Mouse (Mus musculus) hindbrain, embryonic 13.5 days (tissue): Measurements from ENCODE around the gene Fbxl15. TPM values are rescaled to one million over a fixed set of nuclear protein-coding genes. Genes with fewer than 3 reads are reported as not detected.

ENCODE experiments used
- ATAC-seq: fragments of 200-750 bp; cut with Nextera tagmentation; 2 replicates; pipeline ENCODE4 v1.8.0; 2017; ENCODE audit warnings: moderate TSS enrichment; ENCODE audit not compliant: low FRiP score
- H3K27ac ChIP-seq: fragments of 300-500 bp; sonication (generic); 2 replicates; pipeline ENCODE4 v1.5.1; 2015; ENCODE audit warnings: inconsistent platforms, mild to moderate bottlenecking, moderate library complexity
- H3K27me3 ChIP-seq: fragments of 300-500 bp; sonication (generic); 2 replicates; pipeline ENCODE4 v1.6.1; 2015; ENCODE audit warnings: mild to moderate bottlenecking, inconsistent platforms
- H3K36me3 ChIP-seq: fragments of 300-500 bp; sonication (generic); 2 replicates; pipeline ENCODE4 v1.6.1; 2015; ENCODE audit warnings: mild to moderate bottlenecking, inconsistent platforms
- H3K4me1 ChIP-seq: fragments of 300-500 bp; sonication (generic); replicated peaks from 2 replicates; pipeline ENCODE4 v1.6.1; 2015; ENCODE audit warnings: inconsistent platforms
- H3K4me2 ChIP-seq: fragments of 300-500 bp; sonication (generic); 2 replicates; pipeline ENCODE4 v1.6.1; 2015; ENCODE audit warnings: inconsistent platforms, mild to moderate bottlenecking, moderate library complexity
- H3K4me3 ChIP-seq: fragments of 300-500 bp; sonication (generic); 2 replicates; pipeline ENCODE4 v1.5.1; 2015; ENCODE audit warnings: mild to moderate bottlenecking, inconsistent platforms
- H3K9ac ChIP-seq: fragments of 300-500 bp; sonication (generic); 2 replicates; pipeline ENCODE4 v1.6.1; 2015; ENCODE audit warnings: mild to moderate bottlenecking, inconsistent platforms
- H3K9me3 ChIP-seq: fragments of 300-500 bp; sonication (generic); 2 replicates; pipeline ENCODE4 v1.6.1; 2016; ENCODE audit warnings: inconsistent platforms
- WGBS: fragments of 180-500 bp; shearing (Covaris S2); methylation state at CpG from one replicate; pipeline ENCODE4 v1.1.7; 2015; 5-methylcytosine and 5-hydroxymethylcytosine counted together
- microRNA counts: library from miRNA; unstranded; fragments of <30 nt; microRNA quantifications from one replicate; lab custom pipeline; 2016
- microRNA-seq: library from miRNA; unstranded; fragments of <30 nt; microRNA quantifications from one replicate; pipeline ENCODE4, GENCODE M21; 2016
- polyA plus RNA-seq: library from polyadenylated mRNA; unstranded; fragments of >200 nt; fragmentation: Nextera tagmentation; extraction: Ambion mirVana; gene quantifications from 2 replicates; pipeline ENCODE4 v1.2.1, GENCODE M21; 2015

The Fbxl15 gene
- polyA plus RNA-seq, 1 experiment from 2014 or later = 39.8 TPM

- Histone ChIP-seq H3K4me2 (no peak overlapping the region), H3K4me3 (no peak overlapping the region), H3K4me1 (peaks cover 10% of the 10 kb centered on the region), H3K9me3 (no peaks in the 10 kb centered on the region), H3K36me3 (no peaks in the 10 kb centered on the region), H3K9ac (no peak overlapping the region), H3K27me3 (peaks cover 21% of the 10 kb centered on the region), H3K27ac (no peak overlapping the region)
- WGBS = 84% methylated on average over 8 of the region's 8 CpGs
- ATAC-seq = no peak
Observed at GRCm38 (mm10) chr19:46362104-46362503, 34.1 kb downstream of the Fbxl15 start.

GRCm38 (mm10) chr19:46363294-46364009 is 35.5 kb downstream of the Fbxl15 start:
- WGBS = 86% methylated on average over 11 of the region's 11 CpGs
- no peaks in the 10 kb centered on the region for H3K36me3 ChIP-seq

GRCm38 (mm10) chr19:46367798-46368590 is 40.0 kb downstream of the Fbxl15 start:
- H3K27ac ChIP-seq = no peak overlapping the region
- no peaks in the 10 kb centered on the region for H3K27me3 ChIP-seq
- no peak overlapping the region for H3K4me3 ChIP-seq
- no peak for ATAC-seq
- H3K9ac ChIP-seq = no peak overlapping the region; the same call in 1 of the 2 replicates
- H3K4me2 ChIP-seq = no peak overlapping the region
- 0 out of 2 replicates have a peak, but pooled peaks cover 3% of the 10 kb centered on the region for H3K36me3 ChIP-seq
- WGBS = 87% methylated on average over 23 of the region's 23 CpGs
- no peaks in the 10 kb centered on the region for H3K4me1 ChIP-seq
- no peaks in the 10 kb centered on the region for H3K9me3 ChIP-seq

More at GRCm38 (mm10) chr19:46363294-46364009, 35.5 kb downstream of the Fbxl15 start:
- ATAC-seq = no peak
- H3K9me3 ChIP-seq = no peaks in the 10 kb centered on the region
- H3K9ac ChIP-seq = no peak overlapping the region
- H3K27me3 ChIP-seq = peaks cover 7% of the 10 kb centered on the region
- no peak overlapping the region for H3K4me2 ChIP-seq
- no peak overlapping the region for H3K4me3 ChIP-seq
- no peak overlapping the region for H3K27ac ChIP-seq
- no peaks in the 10 kb centered on the region for H3K4me1 ChIP-seq

- Histone ChIP-seq H3K4me1 (no peaks in the 10 kb centered on the region), H3K27ac (no peak overlapping the region), H3K9me3 (no peaks in the 10 kb centered on the region), H3K36me3 (0 out of 2 replicates have a peak, but pooled peaks cover 4% of the 10 kb centered on the region), H3K4me2 (no peak overlapping the region), H3K9ac (no peak overlapping the region), H3K27me3 (no peaks in the 10 kb centered on the region), H3K4me3 (no peak overlapping the region)
- ATAC-seq = no peak
- WGBS = 35% methylated on average over 4 of the region's 4 CpGs
Observed at GRCm38 (mm10) chr19:46369204-46369603, 41.2 kb downstream of the Fbxl15 start.

GRCm38 (mm10) chr19:46374477-46375088 is 46.6 kb downstream of the Fbxl15 start:
- ATAC-seq = peak; percentile 29; the same call in 1 of the 2 replicates
- WGBS = 48% methylated on average over 21 of the region's 21 CpGs
- H3K27ac ChIP-seq = peak overlapping the region; percentile 48; the same call in 1 of the 2 replicates

GRCm38 (mm10) chr19:46375489-46375888 is 47.5 kb downstream of the Fbxl15 start:
- Histone ChIP-seq H3K9me3 (no peaks in the 10 kb centered on the region), H3K4me3 (no peak overlapping the region), H3K4me2 (no peak overlapping the region), H3K27me3 (no peaks in the 10 kb centered on the region), H3K4me1 (peaks cover 3% of the 10 kb centered on the region; the same call in 1 of the 2 replicates), H3K36me3 (peaks cover 50% of the 10 kb centered on the region), H3K27ac (no peak overlapping the region), H3K9ac (0 out of 2 replicates have a peak overlapping the region, but pooled peaks have one; percentile 35)
- WGBS = 59% methylated on average over 5 of the region's 5 CpGs
- no peak for ATAC-seq

More at GRCm38 (mm10) chr19:46374477-46375088, 46.6 kb downstream of the Fbxl15 start:
- Histone ChIP-seq H3K9me3 (no peaks in the 10 kb centered on the region), H3K36me3 (peaks cover 41% of the 10 kb centered on the region), H3K4me2 (no peak overlapping the region), H3K27me3 (no peaks in the 10 kb centered on the region), H3K9ac (0 out of 2 replicates have a peak overlapping the region, but pooled peaks have one; percentile 13), H3K4me1 (peaks cover 3% of the 10 kb centered on the region; the same call in 1 of the 2 replicates), H3K4me3 (no peak overlapping the region)

GRCm38 (mm10) chr19:46375891-46376290 is 47.9 kb downstream of the Fbxl15 start:
- no peaks in the 10 kb centered on the region for H3K27me3 ChIP-seq
- H3K9me3 ChIP-seq = no peaks in the 10 kb centered on the region
- no peak overlapping the region for H3K9ac ChIP-seq
- H3K27ac ChIP-seq = no peak overlapping the region
- 66% methylated on average over 4 of the region's 4 CpGs for WGBS
- no peak overlapping the region for H3K4me3 ChIP-seq
- no peak for ATAC-seq
- peaks cover 3% of the 10 kb centered on the region; the same call in 1 of the 2 replicates for H3K4me1 ChIP-seq
- H3K36me3 ChIP-seq = peaks cover 54% of the 10 kb centered on the region
- no peak overlapping the region for H3K4me2 ChIP-seq

MicroRNA genes within 50 kb of the gene (microRNA counts, 519-probe panel; counts per million panel counts)
- 51.3 counts per million for microRNA mmu-miR-146b (lab: Ali Mortazavi, UCI)

Small RNAs within 50 kb of the gene (microRNA-seq; reads per million reads assigned to microRNA genes)
- gene Mir146b = 1.9 reads per million

Other genes starting within 250 kb of the Fbxl15 start
- gene Elovl3, start 196.3 kb upstream of the Fbxl15 start, polyA plus RNA-seq = not detected in 2 replicates
- gene Pitx3, start 179.9 kb upstream of the Fbxl15 start, polyA plus RNA-seq = 0.23 and 0.31 TPM in 2 replicates
- gene Gbf1, start 175.7 kb upstream of the Fbxl15 start, polyA plus RNA-seq = 71.6 and 80.4 TPM in 2 replicates
- gene Nfkb2, start 23.9 kb upstream of the Fbxl15 start, polyA plus RNA-seq = 2.3 and 2.4 TPM in 2 replicates
- gene Psd, start 1.0 kb upstream of the Fbxl15 start, polyA plus RNA-seq = 58.4 and 59.3 TPM in 2 replicates
- gene Cuedc2, start 10.5 kb downstream of the Fbxl15 start, polyA plus RNA-seq = 317 and 326 TPM in 2 replicates
- 8.2 and 11.2 TPM in 2 replicates for gene Mfsd13a, start 12.9 kb downstream of the Fbxl15 start, polyA plus RNA-seq
- 2.4 and 2.7 TPM in 2 replicates for gene 2310034G01Rik, start 22.1 kb downstream of the Fbxl15 start, polyA plus RNA-seq
- gene Actr1a, start 67.6 kb downstream of the Fbxl15 start, polyA plus RNA-seq = 310 and 317 TPM in 2 replicates
- 25.0 and 26.3 TPM in 2 replicates for gene Sufu, start 68.7 kb downstream of the Fbxl15 start, polyA plus RNA-seq
- gene Trim8, start 173.5 kb downstream of the Fbxl15 start, polyA plus RNA-seq = 29.7 and 31.6 TPM in 2 replicates
- gene Arl3, start 245.0 kb downstream of the Fbxl15 start, polyA plus RNA-seq = 212 and 220 TPM in 2 replicates
- gene Sfxn2, start 245.2 kb downstream of the Fbxl15 start, polyA plus RNA-seq = 10.3 and 12.6 TPM in 2 replicates